Mouse (Mus musculus): ENCODE measurements around the gene Cacna1c.

GRCm38 (mm10) chr6:118983471-118984040 lies 212.7 kb downstream of the Cacna1c start:
- no peak for TF ChIP-seq POLR2A (IDR thresholded peaks at IDR 0.05; ENCODE audit: borderline replicate concordance, insufficient read depth, low read length)
- TF ChIP-seq CTCF (IDR thresholded peaks at IDR 0.05; ENCODE audit: borderline replicate concordance, insufficient read depth, low read depth, low read length) = no peak
